Mouse (Mus musculus) hindbrain, postnatal 0 days (tissue): Measurements from ENCODE around the gene Rgs16. TPM values are rescaled to one million over a fixed set of nuclear protein-coding genes. Genes with fewer than 3 reads are reported as not detected.
A peak's percentile ranks its signal among the peaks of the same experiment; 100 is the strongest.

Experiments
- ATAC-seq: fragments of 200-750 bp; cut with Nextera tagmentation; 2 replicates; pipeline ENCODE4 v1.8.0; 2017; ENCODE audit warnings: mild to moderate bottlenecking, moderate TSS enrichment, moderate library complexity
- DNase-seq: peaks from one replicate; pipeline ENCODE4 v3.0.0-alpha.2; 2015; ENCODE audit warnings: low spot score
- H3K27ac ChIP-seq: fragments of 300-500 bp; sonication (generic); 2 replicates; pipeline ENCODE4 v1.5.1; 2014; ENCODE audit warnings: mild to moderate bottlenecking
- H3K27me3 ChIP-seq: fragments of 300-500 bp; sonication (generic); 2 replicates; pipeline ENCODE4 v1.6.1; 2014; ENCODE audit warnings: low read length, mixed read lengths; ENCODE audit not compliant: insufficient read depth
- H3K36me3 ChIP-seq: fragments of 300-500 bp; sonication (generic); 2 replicates; pipeline ENCODE4 v1.6.1; 2014; ENCODE audit warnings: low read length, mixed read lengths; ENCODE audit not compliant: insufficient read depth
- H3K4me1 ChIP-seq: fragments of 300-500 bp; sonication (generic); 2 replicates; pipeline ENCODE4 v1.6.1; 2014; ENCODE audit warnings: antibody characterized with exemption, low read length, mixed read lengths; ENCODE audit not compliant: insufficient read depth
- H3K4me2 ChIP-seq: fragments of 300-500 bp; sonication (generic); 2 replicates; pipeline ENCODE4 v1.6.1; 2014; ENCODE audit warnings: low read depth, mild to moderate bottlenecking, low read length, moderate library complexity, mixed read lengths
- H3K4me3 ChIP-seq: fragments of 300-500 bp; sonication (generic); 2 replicates; pipeline ENCODE4 v1.5.1; 2014; ENCODE audit warnings: low read length
- H3K9ac ChIP-seq: fragments of 300-500 bp; sonication (generic); replicated peaks from 2 replicates; pipeline ENCODE4 v1.6.1; 2014; ENCODE audit warnings: mild to moderate bottlenecking, low read length, moderate library complexity, mixed read lengths
- H3K9me3 ChIP-seq: fragments of 300-500 bp; sonication (generic); 2 replicates; pipeline ENCODE4 v1.6.1; 2016; ENCODE audit warnings: low read length, mixed read lengths
- CTCF ChIP-seq: IDR thresholded peaks from 2 replicates; pipeline ENCODE4 v1.5.1; 2016; ENCODE audit warnings: antibody characterized with exemption, control low read depth, low read depth
- WGBS: fragments of 180-500 bp; shearing (Covaris S2); extraction: QIAGEN DNeasy Blood & Tissue Kit; methylation state at CpG from one replicate; pipeline ENCODE4 v1.1.7; 2014; 5-methylcytosine and 5-hydroxymethylcytosine counted together
- polyA plus RNA-seq: library from polyadenylated mRNA; unstranded; fragments of >200 nt; fragmentation: Nextera tagmentation; extraction: Ambion mirVana; gene quantifications from 2 replicates; pipeline ENCODE4 v1.2.1, GENCODE M21; 2015
- total RNA-seq: library from RNA; depleted of rRNA; stranded (reverse); fragments of >200 nt; gene quantifications from 2 replicates; pipeline ENCODE4 v1.2.3, GENCODE M21; 2014

Rgs16 gene
- total and polyA plus RNA-seq, 2 experiments from 2014 or later = 4.3 to 6.7 TPM

GRCm38 (mm10) chr1:153703445-153703991 is 36.6 kb upstream of the Rgs16 start:
- peak overlapping the region; percentile 31 for H3K4me2 ChIP-seq
- H3K36me3 ChIP-seq = no peaks in the 10 kb centered on the region
- peaks cover 12% of the 10 kb centered on the region for H3K4me1 ChIP-seq
- 6% methylated on average over 12 of the region's 12 CpGs for WGBS
- no peaks in the 10 kb centered on the region for H3K27me3 ChIP-seq
- H3K9ac ChIP-seq = no peak overlapping the region
- ATAC-seq = peak; percentile 86
- TF ChIP-seq CTCF = no peak
- DNase-seq = peak; percentile 82
- H3K27ac ChIP-seq = 0 out of 2 replicates have a peak overlapping the region, but pooled peaks have one; percentile 1
- H3K4me3 ChIP-seq = no peak overlapping the region
- H3K9me3 ChIP-seq = no peaks in the 10 kb centered on the region

- Histone ChIP-seq H3K36me3 (no peaks in the 10 kb centered on the region), H3K27ac (no peak overlapping the region), H3K4me3 (no peak overlapping the region), H3K9ac (no peak overlapping the region), H3K4me1 (peaks cover 12% of the 10 kb centered on the region), H3K27me3 (no peaks in the 10 kb centered on the region), H3K9me3 (no peaks in the 10 kb centered on the region), H3K4me2 (0 out of 2 replicates have a peak overlapping the region, but pooled peaks have one; percentile 31)
- DNase-seq (peak; percentile 60), ATAC-seq (peak; percentile 54; the same call in 1 of the 2 replicates)
- WGBS = 22% methylated on average over 7 of the region's 7 CpGs
- TF ChIP-seq CTCF = no peak
These were observed 36.0 kb upstream of the Rgs16 start for GRCm38 (mm10) chr1:153704174-153704573.

- TF ChIP-seq CTCF = no peak
- peak; percentile 49 for DNase-seq
- no peak overlapping the region for H3K9ac ChIP-seq
- WGBS = 33% methylated on average over 3 of the region's 3 CpGs
- H3K4me1 ChIP-seq = peaks cover 12% of the 10 kb centered on the region
- H3K9me3 ChIP-seq = no peaks in the 10 kb centered on the region
- H3K27me3 ChIP-seq = no peaks in the 10 kb centered on the region
- no peak overlapping the region for H3K27ac ChIP-seq
- H3K4me3 ChIP-seq = no peak overlapping the region
- H3K36me3 ChIP-seq = no peaks in the 10 kb centered on the region
- no peak overlapping the region for H3K4me2 ChIP-seq
- ATAC-seq = peak; percentile 34
These were observed 35.2 kb upstream of the Rgs16 start for GRCm38 (mm10) chr1:153704996-153705395.

GRCm38 (mm10) chr1:153708626-153709025 is 31.5 kb upstream of the Rgs16 start:
- 90% methylated on average over 5 of the region's 5 CpGs for WGBS
- no peak for TF ChIP-seq CTCF
- no peak for DNase-seq

GRCm38 (mm10) chr1:153709451-153709850 is 30.7 kb upstream of the Rgs16 start:
- ATAC-seq (no peak), DNase-seq (no peak)
- no peak for TF ChIP-seq CTCF
- Histone ChIP-seq H3K9me3 (no peaks in the 10 kb centered on the region), H3K4me1 (no peaks in the 10 kb centered on the region), H3K4me2 (no peak overlapping the region), H3K4me3 (no peak overlapping the region), H3K27me3 (no peaks in the 10 kb centered on the region), H3K9ac (no peak overlapping the region), H3K27ac (no peak overlapping the region), H3K36me3 (no peaks in the 10 kb centered on the region)
- WGBS = 75% methylated on average over 5 of the region's 5 CpGs

More at GRCm38 (mm10) chr1:153708626-153709025, 31.5 kb upstream of the Rgs16 start:
- Histone ChIP-seq H3K9me3 (no peaks in the 10 kb centered on the region), H3K27me3 (no peaks in the 10 kb centered on the region), H3K27ac (no peak overlapping the region), H3K9ac (no peak overlapping the region), H3K4me3 (no peak overlapping the region), H3K36me3 (no peaks in the 10 kb centered on the region), H3K4me1 (peaks cover 3% of the 10 kb centered on the region; the same call in 1 of the 2 replicates), H3K4me2 (no peak overlapping the region)
- ATAC-seq = no peak

- 82% methylated on average over 3 of the region's 3 CpGs for WGBS
- ATAC-seq (no peak), DNase-seq (no peak)
- H3K27ac ChIP-seq = no peak overlapping the region
- no peak overlapping the region for H3K9ac ChIP-seq
- no peaks in the 10 kb centered on the region for H3K27me3 ChIP-seq
- no peaks in the 10 kb centered on the region for H3K4me1 ChIP-seq
- H3K4me2 ChIP-seq = no peak overlapping the region
- no peak for TF ChIP-seq CTCF
- no peak overlapping the region for H3K4me3 ChIP-seq
- no peaks in the 10 kb centered on the region for H3K9me3 ChIP-seq
- no peaks in the 10 kb centered on the region for H3K36me3 ChIP-seq
These were observed 28.4 kb upstream of the Rgs16 start for GRCm38 (mm10) chr1:153711544-153712262.

GRCm38 (mm10) chr1:153712633-153713032 is 27.5 kb upstream of the Rgs16 start:
- H3K9me3 ChIP-seq = no peaks in the 10 kb centered on the region
- H3K4me2 ChIP-seq = no peak overlapping the region
- H3K4me3 ChIP-seq = no peak overlapping the region
- H3K27me3 ChIP-seq = no peaks in the 10 kb centered on the region
- no peak overlapping the region for H3K9ac ChIP-seq
- no peak for ATAC-seq
- WGBS = 95% methylated on average over 2 of the region's 2 CpGs
- no peak overlapping the region for H3K27ac ChIP-seq
- no peak for TF ChIP-seq CTCF
- no peak for DNase-seq
- H3K4me1 ChIP-seq = no peaks in the 10 kb centered on the region
- H3K36me3 ChIP-seq = no peaks in the 10 kb centered on the region
